Mouse (Mus musculus): Measurements from ENCODE around the gene Fam213a. TPM values are rescaled to one million over a fixed set of nuclear protein-coding genes. Genes with fewer than 3 reads are reported as not detected.
A peak's percentile ranks its signal among the peaks of the same experiment; 100 is the strongest.
"Not testable (repeated sequence)": the region's sequence is repeated elsewhere in the genome, so short reads cannot be mapped to it uniquely, and the experiment has no call there.

Fam213a gene
- 92.7 and 96.5 TPM in 2 replicates for polyA plus RNA-seq (2015; fragmentation: Nextera tagmentation; extraction: Ambion mirVana)

DNA sequence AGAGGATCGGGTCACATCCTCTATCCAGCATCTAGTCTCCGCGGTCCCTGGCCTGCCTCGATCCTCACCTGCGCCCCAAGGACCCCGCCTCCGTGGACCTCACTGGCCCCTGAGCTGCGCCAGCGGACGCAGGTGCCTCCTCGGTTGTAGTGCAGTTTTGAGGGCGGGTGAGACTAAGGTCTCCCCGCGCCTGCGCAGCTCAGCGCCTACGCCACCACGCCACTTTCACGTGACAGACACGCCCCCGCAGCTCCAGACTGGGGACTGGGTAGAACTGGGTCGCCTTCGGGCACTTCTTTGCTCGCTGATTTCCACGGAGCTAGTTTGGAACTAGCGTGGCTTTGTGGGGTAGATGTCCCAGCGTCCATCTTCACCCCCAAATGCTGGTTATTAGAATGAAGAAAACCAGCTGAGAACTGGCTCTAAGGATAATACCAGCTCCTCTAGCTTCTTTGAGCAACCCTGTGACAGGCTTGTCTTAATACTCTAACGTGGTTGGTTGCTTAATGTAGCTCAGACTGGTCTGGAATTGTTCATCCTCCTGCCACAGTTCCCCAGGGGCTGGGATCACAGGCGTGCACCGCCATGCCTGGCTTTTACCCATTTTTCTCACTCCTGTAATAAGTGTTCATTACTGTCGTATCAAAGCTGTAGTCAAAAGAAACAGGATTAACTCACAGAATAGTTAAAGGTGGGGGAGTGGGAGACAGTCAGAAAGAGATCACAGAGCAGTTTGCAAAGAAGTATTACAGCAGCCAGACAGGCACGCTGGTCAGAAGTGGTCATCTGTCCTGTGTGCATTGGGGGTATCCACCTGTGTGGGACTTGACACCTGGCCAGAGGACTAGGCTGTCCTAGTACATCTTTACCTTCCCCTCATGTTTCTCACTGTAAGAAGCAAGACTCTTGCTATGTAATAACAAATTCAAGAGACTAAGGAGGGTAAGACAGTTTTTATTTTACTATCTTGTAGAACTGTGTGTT is at the start of gene Fam213a:
Gene Fam213a, minus strand, starts transcription at position 159 of the 984 bp plus-strand sequence.
- Histone ChIP-seq H3K4me1 (ENCODE audit: control insufficient read depth, low read depth, low read length) (peaks cover 47% of the 10 kb centered on the region), H3K4me3 (ENCODE audit: low read depth, low read length) (peak within 1 kb of the TSS; percentile 74), H3K4me2 (ENCODE audit: low read depth, low read length) (peak within 1 kb of the TSS; percentile 90), H3K9me3 (replicated peaks; ENCODE audit: control insufficient read depth, low read length) (no peaks in the 10 kb centered on the region), H3K9ac (ENCODE audit: low read depth, low read length) (peak within 1 kb of the TSS; percentile 87), H3K27ac (ENCODE audit: low read length) (peak within 1 kb of the TSS; percentile 78), H3K27me3 (ENCODE audit: control insufficient read depth, insufficient read depth, low read depth, low read length) (no peaks in the 10 kb centered on the region), H3K36me3 (ENCODE audit: control insufficient read depth, insufficient read depth) (no peaks in the 10 kb centered on the region)
- 6% methylated on average over 32 of the region's 32 CpGs for WGBS (ENCODE audit: insufficient replicate concordance)
- peak; percentile 93 for ATAC-seq (ENCODE audit: low read depth)

DNA sequence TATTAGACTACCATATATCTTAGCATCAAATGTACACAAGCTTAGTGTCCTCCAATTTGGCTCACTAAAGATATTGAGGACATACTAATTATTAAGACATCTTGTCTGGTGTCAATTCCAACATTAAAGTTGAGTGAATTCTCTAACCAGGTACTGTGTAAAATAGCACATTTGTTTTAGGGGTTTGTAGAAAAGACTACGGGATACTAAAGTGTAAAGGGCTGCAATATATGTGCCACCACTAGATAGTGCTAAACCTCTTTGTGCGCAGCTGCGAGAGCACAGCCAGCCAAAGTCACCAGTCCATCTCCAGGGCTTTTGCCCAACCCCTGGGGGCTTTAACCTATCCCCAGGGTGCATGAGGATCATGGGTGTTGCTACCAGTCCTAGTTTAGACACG is 39.6 kb upstream of the Fam213a start:
- ATAC-seq (ENCODE audit: low read depth); H3K4me2 ChIP-seq (ENCODE audit: low read depth, low read length); H3K4me3 ChIP-seq (ENCODE audit: low read depth, low read length); H3K36me3 ChIP-seq (ENCODE audit: control insufficient read depth, insufficient read depth); H3K9ac ChIP-seq (ENCODE audit: low read depth, low read length); H3K27me3 ChIP-seq (ENCODE audit: control insufficient read depth, insufficient read depth, low read depth, low read length); H3K9me3 ChIP-seq (replicated peaks; ENCODE audit: control insufficient read depth, low read length); H3K4me1 ChIP-seq (ENCODE audit: control insufficient read depth, low read depth, low read length); H3K27ac ChIP-seq (ENCODE audit: low read length): not testable (repeated sequence)
- 46% methylated on average over 3 of the region's 4 CpGs for WGBS (ENCODE audit: insufficient replicate concordance)

DNA sequence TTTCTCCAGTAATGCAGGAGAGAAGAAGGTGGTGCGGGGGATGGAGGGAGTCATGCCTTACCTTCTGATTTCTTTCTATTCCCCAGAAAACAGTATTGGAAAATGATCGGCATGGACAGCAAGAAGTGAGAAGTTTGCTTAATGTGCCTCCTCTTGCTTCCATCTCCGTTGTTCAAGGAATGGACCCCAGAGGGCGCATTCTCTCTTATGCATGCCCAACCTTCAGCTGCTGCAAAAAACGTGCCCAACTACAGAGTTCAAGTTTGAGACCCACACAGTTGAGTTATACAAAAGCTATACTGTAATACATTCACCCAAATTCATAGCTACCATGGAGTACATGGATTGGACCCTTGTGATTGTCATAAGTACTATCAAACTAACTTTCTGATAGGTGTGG is 38.9 kb upstream of the Fam213a start:
- Histone ChIP-seq H3K9ac (ENCODE audit: low read depth, low read length) (no peak overlapping the region), H3K4me2 (ENCODE audit: low read depth, low read length) (no peak overlapping the region), H3K9me3 (replicated peaks; ENCODE audit: control insufficient read depth, low read length) (no peaks in the 10 kb centered on the region), H3K27me3 (ENCODE audit: control insufficient read depth, insufficient read depth, low read depth, low read length) (no peaks in the 10 kb centered on the region), H3K4me3 (ENCODE audit: low read depth, low read length) (no peak overlapping the region), H3K36me3 (ENCODE audit: control insufficient read depth, insufficient read depth) (no peaks in the 10 kb centered on the region), H3K27ac (ENCODE audit: low read length) (no peak overlapping the region), H3K4me1 (ENCODE audit: control insufficient read depth, low read depth, low read length) (no peaks in the 10 kb centered on the region)
- 55% methylated on average over 5 of the region's 5 CpGs for WGBS (ENCODE audit: insufficient replicate concordance)
- no peak for ATAC-seq (ENCODE audit: low read depth)

DNA sequence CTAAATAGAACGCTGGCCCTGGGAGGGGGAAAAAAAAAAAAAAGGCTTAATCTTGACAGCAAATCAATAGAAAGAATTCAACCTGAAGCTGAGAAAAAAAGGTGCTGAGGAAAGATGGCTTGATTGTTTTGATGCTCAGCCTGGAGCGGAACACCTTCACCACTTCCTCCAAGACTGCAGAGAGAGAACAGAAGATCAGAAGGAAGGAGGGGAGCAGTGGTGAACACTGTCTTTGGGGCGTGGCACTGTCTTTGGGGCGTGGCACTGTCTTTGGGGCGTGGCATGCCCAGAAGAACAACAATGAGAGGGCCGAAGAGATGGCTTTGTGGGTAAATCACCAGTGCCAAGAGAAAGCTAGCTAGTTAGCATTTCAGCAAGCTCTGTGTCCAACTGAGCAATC is 36.9 kb upstream of the Fam213a start:
- WGBS (ENCODE audit: insufficient replicate concordance), result 38% methylated on average over 6 of the region's 6 CpGs
- H3K36me3 ChIP-seq (ENCODE audit: control insufficient read depth, insufficient read depth), result no peaks in the 10 kb centered on the region
- ATAC-seq (ENCODE audit: low read depth), result no peak
- H3K4me2 ChIP-seq (ENCODE audit: low read depth, low read length), result no peak overlapping the region
- no peak overlapping the region for H3K9ac ChIP-seq (ENCODE audit: low read depth, low read length)
- no peaks in the 10 kb centered on the region for H3K9me3 ChIP-seq (replicated peaks; ENCODE audit: control insufficient read depth, low read length)
- H3K27me3 ChIP-seq (ENCODE audit: control insufficient read depth, insufficient read depth, low read depth, low read length), result no peaks in the 10 kb centered on the region
- H3K27ac ChIP-seq (ENCODE audit: low read length), result no peak overlapping the region
- no peaks in the 10 kb centered on the region for H3K4me1 ChIP-seq (ENCODE audit: control insufficient read depth, low read depth, low read length)
- no peak overlapping the region for H3K4me3 ChIP-seq (ENCODE audit: low read depth, low read length)

DNA sequence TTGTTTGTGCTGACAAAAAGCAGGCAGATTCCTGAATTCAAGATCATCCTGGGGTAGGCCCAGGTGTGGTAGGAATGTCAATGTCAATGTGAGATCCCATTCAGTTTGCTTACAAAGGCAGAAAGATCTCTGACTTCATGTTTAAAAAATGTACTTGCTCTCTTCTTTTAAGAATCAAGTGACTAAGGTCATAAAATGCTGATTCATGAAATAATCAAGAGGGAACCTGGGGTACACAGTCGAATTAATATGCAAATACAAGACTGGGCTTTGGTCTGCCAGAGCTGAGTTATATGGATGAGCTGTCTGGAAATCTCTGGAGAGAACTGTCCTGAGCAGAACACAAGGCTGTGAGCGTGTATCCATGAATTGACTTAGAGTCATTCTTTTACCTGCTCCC is 33.8 kb upstream of the Fam213a start:
- H3K4me3 ChIP-seq (ENCODE audit: low read depth, low read length), result no peak overlapping the region
- no peaks in the 10 kb centered on the region for H3K9me3 ChIP-seq (replicated peaks; ENCODE audit: control insufficient read depth, low read length)
- ATAC-seq (ENCODE audit: low read depth), result no peak
- no peaks in the 10 kb centered on the region for H3K4me1 ChIP-seq (ENCODE audit: control insufficient read depth, low read depth, low read length)
- H3K27ac ChIP-seq (ENCODE audit: low read length), result no peak overlapping the region
- 61% methylated on average over 2 of the region's 2 CpGs for WGBS (ENCODE audit: insufficient replicate concordance)
- no peak overlapping the region for H3K4me2 ChIP-seq (ENCODE audit: low read depth, low read length)
- H3K9ac ChIP-seq (ENCODE audit: low read depth, low read length), result no peak overlapping the region
- no peaks in the 10 kb centered on the region for H3K27me3 ChIP-seq (ENCODE audit: control insufficient read depth, insufficient read depth, low read depth, low read length)
- no peaks in the 10 kb centered on the region for H3K36me3 ChIP-seq (ENCODE audit: control insufficient read depth, insufficient read depth)

DNA sequence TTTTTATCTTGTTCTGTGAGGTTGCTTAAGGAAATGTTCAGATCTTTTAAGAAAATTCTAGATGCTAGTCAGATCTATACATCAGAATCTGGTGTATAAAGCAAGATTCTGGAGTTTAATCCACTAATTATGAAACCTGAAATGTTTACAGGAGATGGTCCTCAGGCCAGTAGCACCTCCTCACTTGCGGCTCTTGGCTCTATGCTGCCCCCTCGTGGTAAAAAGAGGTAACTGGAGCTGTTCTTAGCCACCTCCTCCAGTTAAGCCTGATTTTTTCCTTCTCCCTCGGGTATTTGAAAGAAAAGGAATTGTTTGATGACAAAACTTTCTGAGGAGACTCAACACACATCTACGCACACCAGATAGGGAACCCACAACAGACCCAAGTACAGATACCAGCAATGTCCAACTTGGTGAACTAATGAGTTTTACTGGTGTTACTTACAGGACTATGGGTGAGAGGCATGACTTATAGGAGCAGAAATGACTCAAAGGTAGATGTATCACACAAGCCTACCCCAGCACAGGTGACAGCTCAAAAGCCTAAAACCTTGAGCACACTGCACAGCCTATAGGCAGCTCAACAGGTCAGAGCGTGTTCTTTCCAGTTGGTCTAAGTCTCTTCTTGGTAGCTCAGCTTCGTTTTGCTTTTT is 21.7 kb upstream of the Fam213a start:
- H3K9me3 ChIP-seq (replicated peaks; ENCODE audit: control insufficient read depth, low read length), result no peaks in the 10 kb centered on the region
- H3K27me3 ChIP-seq (ENCODE audit: control insufficient read depth, insufficient read depth, low read depth, low read length), result no peaks in the 10 kb centered on the region
- no peak overlapping the region for H3K27ac ChIP-seq (ENCODE audit: low read length)
- H3K9ac ChIP-seq (ENCODE audit: low read depth, low read length), result no peak overlapping the region
- no peak overlapping the region for H3K4me3 ChIP-seq (ENCODE audit: low read depth, low read length)
- WGBS (ENCODE audit: insufficient replicate concordance), result 28% methylated on average over 6 of the region's 6 CpGs
- H3K4me2 ChIP-seq (ENCODE audit: low read depth, low read length), result no peak overlapping the region
- 0 out of 2 replicates have a peak, but pooled peaks have one; percentile 30 for ATAC-seq (ENCODE audit: low read depth)
- no peaks in the 10 kb centered on the region for H3K36me3 ChIP-seq (ENCODE audit: control insufficient read depth, insufficient read depth)
- H3K4me1 ChIP-seq (ENCODE audit: control insufficient read depth, low read depth, low read length), result peaks cover 5% of the 10 kb centered on the region

DNA sequence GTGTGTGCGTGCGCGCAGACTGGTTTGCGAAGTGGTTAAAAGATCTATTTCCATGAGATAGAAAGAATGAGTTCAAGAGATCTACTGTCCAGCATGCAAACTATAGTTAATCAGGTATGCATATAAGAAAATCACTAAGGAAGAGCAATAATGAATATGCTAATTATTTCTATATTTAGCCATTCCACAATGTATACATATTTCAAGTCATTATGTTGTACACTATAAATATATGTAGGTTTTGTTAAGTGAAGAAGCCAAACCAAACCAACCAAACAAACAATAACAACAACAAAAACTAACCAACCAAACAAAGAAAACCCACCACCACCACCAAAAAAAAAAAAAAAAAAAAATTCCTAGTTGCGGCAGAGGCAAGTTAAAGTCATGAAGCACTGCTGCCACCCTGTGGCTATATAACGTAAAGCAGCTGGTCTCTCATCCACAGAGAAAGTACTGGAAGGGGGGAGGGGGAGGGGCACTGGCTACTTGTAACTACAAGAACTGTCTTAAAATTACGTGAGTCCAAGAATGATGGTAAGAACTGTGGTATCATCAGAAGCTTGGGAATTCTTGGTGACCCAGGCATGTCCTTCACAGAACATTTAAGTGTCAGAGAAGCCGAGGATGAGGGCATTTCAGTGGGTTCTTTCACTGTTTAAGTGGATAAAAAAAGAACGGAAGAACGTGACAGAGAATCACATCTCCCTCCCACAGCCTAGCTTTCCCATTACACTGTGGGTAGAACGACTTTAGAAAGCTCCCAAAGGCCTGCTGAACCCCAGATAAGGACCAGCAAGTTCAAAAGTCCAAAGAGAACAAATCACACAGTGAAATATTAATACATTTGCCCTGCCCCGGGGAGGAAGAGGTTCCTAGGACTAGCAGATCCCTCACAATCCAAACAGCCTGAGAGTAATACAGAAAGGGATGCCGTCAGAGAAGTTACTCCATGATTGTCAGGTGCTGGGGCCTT is 19.8 kb upstream of the Fam213a start:
- H3K9me3 ChIP-seq (replicated peaks; ENCODE audit: control insufficient read depth, low read length), result no peaks in the 10 kb centered on the region
- H3K36me3 ChIP-seq (ENCODE audit: control insufficient read depth, insufficient read depth), result no peaks in the 10 kb centered on the region
- no peaks in the 10 kb centered on the region for H3K27me3 ChIP-seq (ENCODE audit: control insufficient read depth, insufficient read depth, low read depth, low read length)
- no peak overlapping the region for H3K27ac ChIP-seq (ENCODE audit: low read length)
- peak overlapping the region; percentile 7; the same call in 1 of the 2 replicates for H3K4me2 ChIP-seq (ENCODE audit: low read depth, low read length)
- ATAC-seq (ENCODE audit: low read depth), result 0 out of 2 replicates have a peak, but pooled peaks have one; percentile 30
- H3K4me3 ChIP-seq (ENCODE audit: low read depth, low read length), result no peak overlapping the region
- H3K9ac ChIP-seq (ENCODE audit: low read depth, low read length), result no peak overlapping the region
- 46% methylated on average over 13 of the region's 13 CpGs for WGBS (ENCODE audit: insufficient replicate concordance)
- peaks cover 5% of the 10 kb centered on the region for H3K4me1 ChIP-seq (ENCODE audit: control insufficient read depth, low read depth, low read length)

DNA sequence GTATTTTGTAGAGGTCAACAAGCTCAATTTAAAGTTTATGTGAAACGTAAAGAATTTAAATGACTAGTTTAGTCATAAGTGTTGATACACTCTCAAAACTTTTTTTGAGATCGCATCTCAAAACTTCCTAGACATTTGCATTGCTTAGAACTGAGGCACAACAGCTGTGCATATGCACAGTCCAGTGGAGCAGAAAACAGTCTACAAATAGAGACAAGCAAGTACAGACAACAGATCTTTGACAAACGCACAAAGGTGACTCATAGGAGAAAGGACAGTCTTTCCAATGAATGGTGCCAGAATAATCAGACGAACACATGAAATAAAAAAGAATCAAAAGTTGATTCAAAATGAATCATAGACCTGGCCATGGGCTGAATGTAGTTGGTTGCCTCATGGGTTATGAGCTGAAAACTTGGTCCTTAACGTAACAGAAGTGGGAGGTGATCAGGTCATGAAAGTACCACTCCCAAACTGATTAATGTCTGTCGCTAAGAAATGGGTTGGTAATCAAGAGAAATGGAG is 17.5 kb upstream of the Fam213a start:
- no peaks in the 10 kb centered on the region for H3K27me3 ChIP-seq (ENCODE audit: control insufficient read depth, insufficient read depth, low read depth, low read length)
- no peaks in the 10 kb centered on the region for H3K9me3 ChIP-seq (replicated peaks; ENCODE audit: control insufficient read depth, low read length)
- H3K4me3 ChIP-seq (ENCODE audit: low read depth, low read length), result no peak overlapping the region
- no peak for ATAC-seq (ENCODE audit: low read depth)
- WGBS (ENCODE audit: insufficient replicate concordance), result 82% methylated on average over 6 of the region's 6 CpGs
- peaks cover 12% of the 10 kb centered on the region for H3K4me1 ChIP-seq (ENCODE audit: control insufficient read depth, low read depth, low read length)
- H3K4me2 ChIP-seq (ENCODE audit: low read depth, low read length), result no peak overlapping the region
- H3K9ac ChIP-seq (ENCODE audit: low read depth, low read length), result no peak overlapping the region
- no peaks in the 10 kb centered on the region for H3K36me3 ChIP-seq (ENCODE audit: control insufficient read depth, insufficient read depth)
- no peak overlapping the region for H3K27ac ChIP-seq (ENCODE audit: low read length)

All from liver, embryonic 16.5 days (tissue).